Mouse (Mus musculus) stomach, embryonic 14.5 days (tissue): ENCODE results near the gene Nfkb2. TPM values are rescaled to one million over a fixed set of nuclear protein-coding genes. Genes with fewer than 3 reads are reported as not detected.

Source experiments
- ATAC-seq: fragments of 200-750 bp; cut with Nextera tagmentation; 2 replicates; pipeline ENCODE4 v1.8.0; 2017; ENCODE audit warnings: low read depth, moderate TSS enrichment; ENCODE audit not compliant: insufficient number of reproducible peaks, insufficient read depth, low FRiP score
- H3K27ac ChIP-seq: fragments of 300-500 bp; sonication (generic); 2 replicates; pipeline ENCODE4 v1.5.1; 2014; ENCODE audit warnings: mild to moderate bottlenecking, low read length, moderate library complexity, mixed read lengths
- H3K27me3 ChIP-seq: fragments of 300-500 bp; sonication (generic); 2 replicates; pipeline ENCODE4 v1.6.1; 2014; ENCODE audit warnings: low read length, control low read depth, mixed read lengths; ENCODE audit not compliant: control insufficient read depth, insufficient read depth
- H3K36me3 ChIP-seq: fragments of 300-500 bp; sonication (generic); 2 replicates; pipeline ENCODE4 v1.6.1; 2014; ENCODE audit warnings: mild to moderate bottlenecking, control low read depth, low read length, moderate library complexity, mixed read lengths; ENCODE audit not compliant: control insufficient read depth, insufficient read depth
- H3K4me1 ChIP-seq: fragments of 300-500 bp; sonication (generic); 2 replicates; pipeline ENCODE4 v1.6.1; 2014; ENCODE audit warnings: low read length, control low read depth, mixed read lengths; ENCODE audit not compliant: control insufficient read depth, insufficient read depth
- H3K4me2 ChIP-seq: fragments of 300-500 bp; sonication (generic); replicated peaks from 2 replicates; pipeline ENCODE4 v1.6.1; 2014; ENCODE audit warnings: low read depth, low read length, control low read depth
- H3K4me3 ChIP-seq: fragments of 300-500 bp; sonication (generic); 2 replicates; pipeline ENCODE4 v1.5.1; 2014; ENCODE audit warnings: low read depth, low read length, control low read depth
- H3K9ac ChIP-seq: fragments of 300-500 bp; sonication (generic); replicated peaks from 2 replicates; pipeline ENCODE4 v1.6.1; 2014; ENCODE audit warnings: low read depth, mild to moderate bottlenecking, control low read depth, low read length, moderate library complexity, mixed read lengths
- H3K9me3 ChIP-seq: fragments of 300-500 bp; sonication (generic); 2 replicates; pipeline ENCODE4 v1.6.1; 2016; ENCODE audit warnings: low read depth, low read length, control low read depth; ENCODE audit not compliant: control insufficient read depth
- WGBS: fragments of 180-500 bp; shearing (Covaris S2); extraction: QIAGEN DNeasy Blood & Tissue Kit; methylation state at CpG from one replicate; pipeline ENCODE4 v1.1.7; 2014; 5-methylcytosine and 5-hydroxymethylcytosine counted together
- polyA plus RNA-seq: library from polyadenylated mRNA; unstranded; fragments of >200 nt; fragmentation: Nextera tagmentation; extraction: Ambion mirVana; gene quantifications from 2 replicates; pipeline ENCODE4 v1.2.1, GENCODE M21; 2014

The Nfkb2 gene
- polyA plus RNA-seq, 1 experiment from 2014 or later = 10.1 TPM

- Histone ChIP-seq H3K9ac (peak overlapping the region; percentile 65), H3K9me3 (no peaks in the 10 kb centered on the region), H3K4me3 (peak overlapping the region; percentile 66), H3K27me3 (no peaks in the 10 kb centered on the region), H3K27ac (peak overlapping the region; percentile 82), H3K4me1 (0 out of 2 replicates have a peak, but pooled peaks cover 10% of the 10 kb centered on the region), H3K4me2 (peak overlapping the region; percentile 67), H3K36me3 (no peaks in the 10 kb centered on the region)
- ATAC-seq = peak; percentile 82
- under 1% methylated on average over 78 of the region's 78 CpGs for WGBS
Measured at GRCm38 (mm10) chr19:46348761-46349458, 44.8 kb downstream of the Nfkb2 start.

- peak overlapping the region; percentile 67 for H3K4me2 ChIP-seq
- ATAC-seq = no peak
- no peaks in the 10 kb centered on the region for H3K9me3 ChIP-seq
- peak overlapping the region; percentile 66 for H3K4me3 ChIP-seq
- H3K27me3 ChIP-seq = no peaks in the 10 kb centered on the region
- H3K27ac ChIP-seq = no peak overlapping the region; the same call in 1 of the 2 replicates
- peak overlapping the region; percentile 65 for H3K9ac ChIP-seq
- 0 out of 2 replicates have a peak, but pooled peaks cover 10% of the 10 kb centered on the region for H3K4me1 ChIP-seq
- no peaks in the 10 kb centered on the region for H3K36me3 ChIP-seq
- 26% methylated on average over 6 of the region's 6 CpGs for WGBS
Measured at GRCm38 (mm10) chr19:46349550-46349949, 45.4 kb downstream of the Nfkb2 start.

- ATAC-seq = no peak
- peak within 1 kb of the TSS; percentile 82 for H3K27ac ChIP-seq
- H3K4me2 ChIP-seq = peak within 1 kb of the TSS; percentile 67
- H3K9me3 ChIP-seq = no peaks in the 10 kb centered on the region
- 0 out of 2 replicates have a peak, but pooled peaks cover 10% of the 10 kb centered on the region for H3K4me1 ChIP-seq
- WGBS = 62% methylated on average over 10 of the region's 10 CpGs
- H3K9ac ChIP-seq = peak within 1 kb of the TSS; percentile 65
- peak within 1 kb of the TSS; percentile 66 for H3K4me3 ChIP-seq
- no peaks in the 10 kb centered on the region for H3K36me3 ChIP-seq
- H3K27me3 ChIP-seq = no peaks in the 10 kb centered on the region
Measured at GRCm38 (mm10) chr19:46350168-46350932, 46.2 kb downstream of the Nfkb2 start, which contains the start of gene 2310034G01Rik. 2310034G01Rik (minus strand) TSS chr19:46350302.

GRCm38 (mm10) chr19:46356701-46357138 is 52.6 kb downstream of the Nfkb2 start:
- ATAC-seq = peak; percentile 86

GRCm38 (mm10) chr19:46357344-46358280 is 53.5 kb downstream of the Nfkb2 start:
- Histone ChIP-seq H3K36me3 (no peaks in the 10 kb centered on the region), H3K4me2 (peak overlapping the region; percentile 75), H3K4me1 (no peaks in the 10 kb centered on the region), H3K4me3 (peak overlapping the region; percentile 45), H3K9me3 (no peaks in the 10 kb centered on the region), H3K27ac (peak overlapping the region; percentile 48; the same call in 1 of the 2 replicates), H3K27me3 (0 out of 2 replicates have a peak, but pooled peaks cover 8% of the 10 kb centered on the region), H3K9ac (no peak overlapping the region)
- WGBS = 18% methylated on average over 25 of the region's 25 CpGs
- no peak; the same call in 1 of the 2 replicates for ATAC-seq

More at GRCm38 (mm10) chr19:46356701-46357138, 52.6 kb downstream of the Nfkb2 start:
- Histone ChIP-seq H3K36me3 (no peaks in the 10 kb centered on the region), H3K4me1 (no peaks in the 10 kb centered on the region), H3K4me3 (peak overlapping the region; percentile 45), H3K9ac (peak overlapping the region; percentile 28; the same call in 1 of the 2 replicates), H3K27me3 (0 out of 2 replicates have a peak, but pooled peaks cover 8% of the 10 kb centered on the region), H3K27ac (0 out of 2 replicates have a peak overlapping the region, but pooled peaks have one; percentile 48), H3K4me2 (peak overlapping the region; percentile 75), H3K9me3 (no peaks in the 10 kb centered on the region)
- under 1% methylated on average over 29 of the region's 29 CpGs for WGBS

GRCm38 (mm10) chr19:46358381-46358780 is 54.3 kb downstream of the Nfkb2 start:
- Histone ChIP-seq H3K4me2 (0 out of 2 replicates have a peak overlapping the region, but pooled peaks have one; percentile 19), H3K27me3 (0 out of 2 replicates have a peak, but pooled peaks cover 8% of the 10 kb centered on the region), H3K9me3 (no peaks in the 10 kb centered on the region), H3K27ac (peak overlapping the region; percentile 48; the same call in 1 of the 2 replicates), H3K9ac (no peak overlapping the region), H3K4me3 (no peak overlapping the region), H3K4me1 (no peaks in the 10 kb centered on the region), H3K36me3 (no peaks in the 10 kb centered on the region)
- no peak; the same call in 1 of the 2 replicates for ATAC-seq
- 56% methylated on average over 4 of the region's 4 CpGs for WGBS
